Mouse (Mus musculus) liver, postnatal 0 days (tissue): ENCODE measurements at regions not wholly inside any gene's neighbourhood (a gene's known extent, or its start where the extent isn't known, plus 50 kb on each side); places are given as distances from the start of the nearest gene placed in this dataset.

ENCODE experiments used
- ATAC-seq: fragments of 200-750 bp; cut with Nextera tagmentation; 2 replicates; pipeline ENCODE4 v1.8.0; 2017; ENCODE audit warnings: mild to moderate bottlenecking, moderate library complexity
- DNase-seq: peaks from one replicate; pipeline ENCODE4 v3.0.0-alpha.2; 2016
- H3K27ac ChIP-seq: fragments of 300-500 bp; sonication (generic); 2 replicates; pipeline ENCODE4 v1.5.1; 2014; ENCODE audit warnings: antibody characterized with exemption, moderate library complexity, mild to moderate bottlenecking, low read depth
- H3K27me3 ChIP-seq: fragments of 300-500 bp; sonication (generic); 2 replicates; pipeline ENCODE4 v1.6.1; 2014; ENCODE audit warnings: low read length, control low read depth, mixed read lengths; ENCODE audit not compliant: insufficient read depth
- H3K36me3 ChIP-seq: fragments of 300-500 bp; sonication (generic); replicated peaks from 2 replicates; pipeline ENCODE4 v1.6.1; 2014; ENCODE audit warnings: mild to moderate bottlenecking, control low read depth, low read length, moderate library complexity, mixed read lengths; ENCODE audit not compliant: insufficient read depth
- H3K4me1 ChIP-seq: fragments of 300-500 bp; sonication (generic); 2 replicates; pipeline ENCODE4 v1.6.1; 2014; ENCODE audit warnings: antibody characterized with exemption, mild to moderate bottlenecking, control low read depth; ENCODE audit not compliant: insufficient read depth
- H3K4me2 ChIP-seq: fragments of 300-500 bp; sonication (generic); 2 replicates; pipeline ENCODE4 v1.6.1; 2014; ENCODE audit warnings: low read depth, mild to moderate bottlenecking, low read length, moderate library complexity, mixed read lengths
- H3K4me3 ChIP-seq: fragments of 300-500 bp; sonication (generic); 2 replicates; pipeline ENCODE4 v1.5.1; 2014; ENCODE audit warnings: low read depth, low read length
- H3K9ac ChIP-seq: fragments of 300-500 bp; sonication (generic); replicated peaks from 2 replicates; pipeline ENCODE4 v1.6.1; 2014; ENCODE audit warnings: mild to moderate bottlenecking, moderate library complexity
- H3K9me3 ChIP-seq: fragments of 300-500 bp; sonication (generic); 2 replicates; pipeline ENCODE4 v1.6.1; 2016; ENCODE audit warnings: mild to moderate bottlenecking, control low read depth, low read length, mixed read lengths
- CTCF ChIP-seq: sonication (generic); IDR thresholded peaks from 2 replicates; pipeline ENCODE4 v1.5.1; 2016; ENCODE audit warnings: antibody characterized with exemption, low read depth
- EP300 ChIP-seq: IDR thresholded peaks from 2 replicates; pipeline ENCODE4 v1.6.1; 2016; ENCODE audit warnings: antibody characterized with exemption, low read depth, mild to moderate bottlenecking
- WGBS: fragments of 180-500 bp; shearing (Covaris S2); extraction: QIAGEN DNeasy Blood & Tissue Kit; methylation state at CpG from one replicate; pipeline ENCODE4 v1.1.7; 2014; ENCODE audit not compliant: insufficient replicate concordance; 5-methylcytosine and 5-hydroxymethylcytosine counted together

DNA sequence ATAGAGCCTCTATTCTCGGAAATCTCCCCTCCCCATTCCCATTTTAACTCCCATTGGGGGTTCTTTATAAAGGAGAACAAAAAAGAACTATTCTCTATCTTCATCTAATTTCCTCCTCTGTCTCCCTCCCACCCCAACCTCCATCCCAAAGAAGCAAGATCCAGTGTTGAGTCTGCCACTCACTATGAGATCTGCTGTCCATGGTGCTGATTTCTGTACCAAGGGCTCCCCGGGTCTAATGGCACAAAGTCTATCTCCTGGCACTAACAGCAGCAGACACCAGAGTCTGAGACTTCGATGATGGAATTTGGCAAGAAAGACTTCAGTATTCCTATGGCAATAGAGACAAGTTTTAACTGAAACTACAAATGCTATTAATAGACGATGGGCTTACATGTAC is 68.7 kb upstream of the E2f7 start:
- Histone ChIP-seq H3K4me3 (no peak overlapping the region), H3K9ac (no peak overlapping the region), H3K4me2 (no peak overlapping the region), H3K9me3 (no peaks in the 10 kb centered on the region), H3K27me3 (no peaks in the 10 kb centered on the region), H3K36me3 (no peaks in the 10 kb centered on the region), H3K27ac (no peak overlapping the region), H3K4me1 (no peaks in the 10 kb centered on the region)
- TF ChIP-seq EP300 (no peak), CTCF (no peak)
- no peak for ATAC-seq
- WGBS, result 57% methylated on average over 4 of the region's 4 CpGs
- peak; percentile 24 for DNase-seq
